Mouse (Mus musculus): ENCODE results near the gene Yaf2.

GRCm38 (mm10) chr15:93265728-93266127 is 71.0 kb downstream of the Yaf2 start:
- no peak for TF ChIP-seq CTCF (IDR thresholded peaks at IDR 0.05; ENCODE audit: extremely low read depth, insufficient read depth, insufficient read length, insufficient replicate concordance)
- no peak for TF ChIP-seq POLR2A (IDR thresholded peaks at IDR 0.05; ENCODE audit: low read depth, low read length)

All from spleen, adult 2 months (tissue).